Mouse (Mus musculus) myocyte (in vitro differentiated cells): Measurements from ENCODE around the gene Phka2. TPM values are rescaled to one million over a fixed set of nuclear protein-coding genes. Genes with fewer than 3 reads are reported as not detected.

ENCODE experiments used
- H3K27me3 ChIP-seq: one replicate; pipeline ENCODE4 v1.6.1; 2011; ENCODE audit not compliant: control insufficient read depth, insufficient read depth, insufficient read length
- H3K36me3 ChIP-seq: one replicate; pipeline ENCODE4 v1.6.1; 2011; ENCODE audit not compliant: control insufficient read depth, insufficient read depth
- H3K4me2 ChIP-seq: one replicate; pipeline ENCODE4 v1.6.1; 2011; ENCODE audit warnings: low read depth, control low read depth
- H3K4me3 ChIP-seq: one replicate; pipeline ENCODE4 v1.5.1; 2011; ENCODE audit warnings: mild to moderate bottlenecking, control low read depth, moderate library complexity
- H3K79me2 ChIP-seq: one replicate; pipeline ENCODE4 v1.6.1; 2011; ENCODE audit not compliant: control insufficient read depth, insufficient read depth
- H3ac ChIP-seq: one replicate; pipeline ENCODE4 v1.6.1; 2011; ENCODE audit not compliant: control insufficient read depth, insufficient read length
- CEBPB ChIP-seq: IDR thresholded peaks from 2 replicates; pipeline ENCODE4 v1.6.1; 2011; ENCODE audit warnings: mild to moderate bottlenecking, moderate library complexity; ENCODE audit not compliant: poor library complexity, insufficient read depth, severe bottlenecking
- E2F4 ChIP-seq: IDR thresholded peaks from one replicate; pipeline ENCODE4 v1.6.1; 2011; ENCODE audit warnings: mild to moderate bottlenecking, control low read depth, moderate library complexity; ENCODE audit not compliant: insufficient read depth
- MAX ChIP-seq: IDR thresholded peaks from one replicate; pipeline ENCODE4 v1.6.1; 2011; ENCODE audit warnings: low read depth, mild to moderate bottlenecking, control low read depth
- MYOD1 ChIP-seq, 3 experiments: IDR thresholded peaks; one replicate each; pipeline ENCODE4 v1.6.1; 2011; ENCODE audit warnings: control low read depth in 2 of 3, low read depth in 2 of 3, mild to moderate bottlenecking in 2 of 3, moderate library complexity in 1 of 3; ENCODE audit not compliant: insufficient read length in 2 of 3, control insufficient read depth in 1 of 3
- MYOG ChIP-seq, 3 experiments: IDR thresholded peaks; one replicate each; pipeline ENCODE4 v1.6.1; 2011; ENCODE audit warnings: control low read depth in 2 of 3, low read depth in 2 of 3, mild to moderate bottlenecking in 2 of 3; ENCODE audit not compliant: insufficient read length in 2 of 3, control insufficient read depth in 1 of 3, insufficient read depth in 1 of 3
- POLR2A ChIP-seq: IDR thresholded peaks from one replicate; pipeline ENCODE4 v1.6.1; 2011; ENCODE audit warnings: low read depth, mild to moderate bottlenecking, control low read depth, moderate library complexity; ENCODE audit not compliant: insufficient read length
- POLR2AphosphoS2 ChIP-seq: IDR thresholded peaks from one replicate; pipeline ENCODE4 v1.6.1; 2011; ENCODE audit warnings: low read depth, control low read depth; ENCODE audit not compliant: insufficient read length
- REST ChIP-seq: IDR thresholded peaks from one replicate; pipeline ENCODE4 v1.6.1; 2011; ENCODE audit warnings: mild to moderate bottlenecking, control low read depth, moderate library complexity; ENCODE audit not compliant: insufficient read depth, insufficient read length
- SRF ChIP-seq: IDR thresholded peaks from one replicate; pipeline ENCODE4 v1.6.1; 2011; ENCODE audit warnings: low read depth; ENCODE audit not compliant: control insufficient read depth, insufficient read length
- TCF12 ChIP-seq: IDR thresholded peaks from one replicate; pipeline ENCODE4 v1.6.1; 2011; ENCODE audit warnings: mild to moderate bottlenecking, control low read depth; ENCODE audit not compliant: poor library complexity, insufficient read depth, severe bottlenecking
- TCF3 ChIP-seq: IDR thresholded peaks from one replicate; pipeline ENCODE4 v1.6.1; 2011; ENCODE audit warnings: low read depth, control low read depth; ENCODE audit not compliant: insufficient read length
- USF1 ChIP-seq: IDR thresholded peaks from one replicate; pipeline ENCODE4 v1.6.1; 2011; ENCODE audit warnings: low read depth, mild to moderate bottlenecking, control low read depth, moderate library complexity
- polyA plus RNA-seq: library from polyadenylated mRNA; unstranded; fragments of >200 nt; fragmentation: generic; extraction: Trizol; gene quantifications from one replicate; pipeline ENCODE4 v1.2.1, GENCODE M21; 2012; ENCODE audit warnings: missing spikeins

Phka2 gene
- polyA plus RNA-seq, result 12.1 TPM

- H3K4me3 ChIP-seq, result peak within 1 kb of the TSS; percentile 68
- H3K4me2 ChIP-seq, result peak within 1 kb of the TSS; percentile 80
- no peaks in the 10 kb centered on the region for H3K36me3 ChIP-seq
- H3ac ChIP-seq, result peak within 1 kb of the TSS; percentile 63
- TF ChIP-seq MAX, result no peak
- TF ChIP-seq USF1, result no peak
- peak; percentile 2 for TF ChIP-seq POLR2AphosphoS2
- no peak for TF ChIP-seq CEBPB
- no peak for TF ChIP-seq TCF12
- TF ChIP-seq MYOD1 (IDR thresholded peaks at IDR 0.05; ENCODE audit: control insufficient read depth in 1 of 3, insufficient read length in 2 of 3, low read depth in 2 of 3), result no peak
- TF ChIP-seq TCF3, result no peak
- no peak for TF ChIP-seq SRF
- TF ChIP-seq E2F4, result no peak
- TF ChIP-seq MYOG (IDR thresholded peaks at IDR 0.05; ENCODE audit: control insufficient read depth in 1 of 3, insufficient read depth in 1 of 3, insufficient read length in 2 of 3, low read depth in 2 of 3), result peak in 1 of 3 experiments; percentile 8
- TF ChIP-seq REST, result no peak
- TF ChIP-seq POLR2A, result peak; percentile 38
- no peaks in the 10 kb centered on the region for H3K27me3 ChIP-seq
- H3K79me2 ChIP-seq, result peaks cover 3% of the 10 kb centered on the region
Measured at GRCm38 (mm10) chrX:160502048-160503041, at the start of gene Phka2. Gene Phka2 (plus strand): TSS chrX:160502166.

DNA sequence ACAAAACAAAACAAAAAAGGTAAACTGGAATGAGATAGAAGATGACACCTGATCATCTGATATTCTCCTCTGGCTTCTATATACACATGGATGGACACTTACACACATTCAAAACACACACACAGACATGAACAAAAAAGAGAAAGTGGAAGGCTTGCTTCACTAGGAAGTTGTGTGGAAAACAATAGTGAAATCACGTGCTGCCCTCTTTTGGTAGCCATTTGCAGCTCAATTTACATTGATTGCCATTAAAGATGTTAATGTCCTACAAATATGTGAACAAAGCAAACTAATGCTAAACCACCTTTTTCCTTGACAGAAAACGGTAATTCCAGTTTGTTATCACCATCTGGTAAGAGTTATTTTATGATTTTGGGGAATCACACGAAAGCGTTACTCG is 46.3 kb upstream of the Phka2 start:
- no peaks in the 10 kb centered on the region for H3K27me3 ChIP-seq
- no peak overlapping the region for H3ac ChIP-seq
- no peak overlapping the region for H3K4me3 ChIP-seq
- H3K36me3 ChIP-seq, result no peaks in the 10 kb centered on the region
- no peaks in the 10 kb centered on the region for H3K79me2 ChIP-seq
- H3K4me2 ChIP-seq, result no peak overlapping the region
- TF ChIP-seq USF1 (peak; percentile 20), MAX (no peak)

DNA sequence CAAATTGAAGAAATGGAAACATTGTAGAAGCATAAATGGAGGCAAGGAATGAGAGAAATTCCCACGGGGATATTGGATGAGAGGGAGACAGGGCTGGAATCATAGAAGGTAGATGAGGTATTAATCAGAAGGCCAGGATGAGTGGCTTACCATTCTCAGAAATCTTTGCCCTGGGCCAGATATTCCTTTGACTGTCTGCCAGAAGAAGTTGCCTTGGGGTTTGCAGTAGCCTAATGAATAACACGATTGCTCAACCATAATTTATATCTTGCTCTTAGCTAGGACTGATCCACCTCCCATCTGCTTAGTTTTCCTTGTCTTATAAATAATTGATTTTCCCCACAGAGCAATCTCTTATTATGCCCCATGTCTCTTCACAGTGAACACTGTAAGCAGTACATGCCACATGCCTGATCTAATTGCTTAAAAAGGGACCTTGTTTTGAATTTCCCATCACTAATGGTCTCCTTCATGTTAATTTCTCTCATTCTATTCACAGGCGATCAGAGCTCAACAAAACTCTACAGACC is 30.6 kb upstream of the Phka2 start:
- no peak overlapping the region for H3K4me3 ChIP-seq
- H3K4me2 ChIP-seq, result no peak overlapping the region
- no peaks in the 10 kb centered on the region for H3K36me3 ChIP-seq
- no peak for TF ChIP-seq MYOG (IDR thresholded peaks at IDR 0.05; ENCODE audit: control insufficient read depth in 1 of 3, insufficient read depth in 1 of 3, insufficient read length in 2 of 3, low read depth in 2 of 3)
- no peak for TF ChIP-seq CEBPB
- no peak for TF ChIP-seq SRF
- TF ChIP-seq USF1, result no peak
- no peak for TF ChIP-seq POLR2AphosphoS2
- no peak for TF ChIP-seq POLR2A
- H3K79me2 ChIP-seq, result no peaks in the 10 kb centered on the region
- H3ac ChIP-seq, result no peak overlapping the region
- H3K27me3 ChIP-seq, result no peaks in the 10 kb centered on the region

GRCm38 (mm10) chrX:160489784-160490183 is 12.2 kb upstream of the Phka2 start:
- Histone ChIP-seq H3ac (no peak overlapping the region), H3K79me2 (no peaks in the 10 kb centered on the region), H3K4me2 (no peak overlapping the region), H3K4me3 (no peak overlapping the region), H3K36me3 (no peaks in the 10 kb centered on the region), H3K27me3 (no peaks in the 10 kb centered on the region)
- TF ChIP-seq USF1, result no peak
- TF ChIP-seq SRF, result no peak
- TF ChIP-seq POLR2A, result no peak
- TF ChIP-seq MYOG (IDR thresholded peaks at IDR 0.05; ENCODE audit: control insufficient read depth in 1 of 3, insufficient read depth in 1 of 3, insufficient read length in 2 of 3, low read depth in 2 of 3), result no peak
- TF ChIP-seq REST, result no peak
- no peak for TF ChIP-seq MAX
- no peak for TF ChIP-seq TCF3
- no peak for TF ChIP-seq E2F4
- TF ChIP-seq POLR2AphosphoS2, result no peak
- no peak for TF ChIP-seq CEBPB
- no peak for TF ChIP-seq TCF12
- TF ChIP-seq MYOD1 (IDR thresholded peaks at IDR 0.05; ENCODE audit: control insufficient read depth in 1 of 3, insufficient read length in 2 of 3, low read depth in 2 of 3), result no peak

DNA sequence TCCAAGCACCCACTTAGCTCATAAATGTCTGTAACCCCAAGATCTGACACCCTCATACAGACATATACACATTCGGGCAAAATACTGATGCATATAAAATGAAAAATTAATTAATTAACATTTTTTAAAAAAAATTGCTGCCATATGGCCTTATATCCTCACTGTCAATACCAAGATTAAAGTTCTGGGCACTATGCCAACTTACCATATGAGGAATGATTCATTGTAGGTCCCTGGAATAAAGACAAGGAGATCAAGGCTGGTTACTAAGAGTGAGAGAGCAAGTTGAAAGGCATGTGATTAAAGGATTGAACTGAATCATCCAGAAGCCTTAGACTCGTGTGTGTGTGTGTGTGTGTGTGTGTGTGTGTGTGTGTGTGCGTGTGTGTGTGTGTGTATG is 7.6 kb upstream of the Phka2 start:
- no peak overlapping the region for H3ac ChIP-seq
- no peaks in the 10 kb centered on the region for H3K27me3 ChIP-seq
- H3K4me3 ChIP-seq, result no peak overlapping the region
- H3K79me2 ChIP-seq, result no peaks in the 10 kb centered on the region
- TF ChIP-seq MYOD1 (IDR thresholded peaks at IDR 0.05; ENCODE audit: control insufficient read depth in 1 of 3, insufficient read length in 2 of 3, low read depth in 2 of 3) (no peak), MAX (no peak), MYOG (IDR thresholded peaks at IDR 0.05; ENCODE audit: control insufficient read depth in 1 of 3, insufficient read depth in 1 of 3, insufficient read length in 2 of 3, low read depth in 2 of 3) (no peak), REST (no peak), POLR2AphosphoS2 (no peak), POLR2A (no peak), TCF12 (no peak), USF1 (no peak), CEBPB (no peak), SRF (no peak)
- no peaks in the 10 kb centered on the region for H3K36me3 ChIP-seq
- no peak overlapping the region for H3K4me2 ChIP-seq
